Mouse (Mus musculus): ENCODE data around the gene Spag17.
A peak's percentile ranks its signal among the peaks of the same experiment; 100 is the strongest.

Gene Spag17

DNA sequence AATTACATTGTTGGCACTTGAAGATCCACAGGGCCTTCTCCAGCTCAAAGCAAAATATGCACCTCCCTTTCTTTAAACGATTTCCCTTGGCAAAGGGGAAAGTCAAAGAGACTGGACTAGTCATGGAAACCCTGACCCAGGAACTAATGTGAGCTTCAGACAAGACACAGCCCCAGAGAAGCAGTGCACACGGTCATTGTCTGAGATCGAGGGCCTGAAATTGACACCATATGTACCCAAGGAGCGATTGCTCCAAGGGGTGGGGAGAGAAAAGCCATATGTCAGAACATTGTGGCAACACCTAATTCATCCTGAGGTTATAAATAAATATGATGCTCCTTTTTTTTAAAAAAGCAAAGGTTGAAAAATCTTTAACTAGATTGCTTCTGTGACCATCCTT, 80.7 kb downstream of the Spag17 start:
- no peak for DNase-seq

GRCm38 (mm10) chr3:99966285-99966684, 81.1 kb downstream of the Spag17 start:
- DNase-seq: no peak

- DNase-seq: no peak
Measured at GRCm38 (mm10) chr3:99970766-99971165, 85.6 kb downstream of the Spag17 start.

GRCm38 (mm10) chr3:99981046-99981445, 95.8 kb downstream of the Spag17 start:
- DNase-seq: no peak

GRCm38 (mm10) chr3:100004676-100005075, 119.5 kb downstream of the Spag17 start:
- no peak for DNase-seq

DNA sequence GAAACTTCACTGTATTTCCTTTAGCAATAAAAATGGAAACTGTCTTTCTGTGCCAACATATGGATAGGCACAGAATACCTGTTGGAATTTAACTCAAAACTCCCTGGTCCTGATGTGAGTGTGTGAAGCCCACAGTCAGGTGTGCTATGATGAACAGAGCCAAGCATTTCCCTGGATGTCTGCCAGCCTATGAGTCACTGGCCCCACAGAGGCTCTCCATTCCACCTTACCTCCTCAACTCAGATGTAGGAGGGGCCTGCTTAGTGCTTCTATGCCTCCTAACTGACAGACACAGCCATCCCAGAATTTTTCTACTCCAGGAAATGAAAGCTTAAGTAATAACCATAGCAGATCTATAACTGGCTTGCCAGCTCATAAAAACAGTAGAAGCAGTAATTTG, 124.6 kb downstream of the Spag17 start:
- no peak for DNase-seq

DNA sequence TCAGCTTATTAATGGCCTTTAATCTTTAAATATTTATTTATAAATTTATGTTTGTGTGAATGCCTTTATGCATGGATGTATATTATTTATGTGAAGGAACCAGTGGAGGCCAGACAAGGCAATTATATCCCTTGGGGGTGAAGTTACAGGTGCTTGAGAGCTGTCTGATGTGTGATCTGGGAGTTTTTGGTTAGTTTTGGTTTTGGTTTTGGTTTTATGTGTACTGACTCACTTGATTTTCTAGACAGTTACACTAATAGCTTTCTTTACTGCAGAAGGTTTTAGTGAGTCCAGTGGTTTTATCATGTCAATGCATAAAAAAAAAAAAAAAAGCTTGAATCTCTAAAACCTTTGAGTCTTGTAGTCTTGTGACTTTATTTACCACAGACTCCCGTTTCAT, 128.9 kb downstream of the Spag17 start:
- DNase-seq: no peak

- no peak for DNase-seq
Measured at GRCm38 (mm10) chr3:100031291-100031690, 146.1 kb downstream of the Spag17 start.

DNA sequence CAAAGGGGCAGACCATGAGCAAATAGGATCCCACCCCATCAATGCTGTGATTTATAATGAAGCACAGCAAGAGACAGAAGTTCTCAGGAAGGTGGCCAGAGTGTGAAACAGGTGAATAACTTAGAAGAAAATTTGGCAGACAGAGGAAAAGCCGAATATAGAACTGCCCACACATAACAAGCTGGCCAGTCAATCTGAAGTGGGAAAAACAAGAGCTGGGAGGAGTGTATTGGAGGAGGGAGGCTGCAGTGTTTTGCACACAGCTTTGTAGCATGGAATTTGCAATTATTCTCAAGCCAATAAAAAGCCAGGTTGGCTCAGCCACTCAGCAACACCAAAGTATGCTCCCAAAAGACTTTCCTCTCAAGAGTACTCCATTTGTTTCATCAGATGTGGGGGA, 147.8 kb downstream of the Spag17 start:
- DNase-seq: no peak

DNA sequence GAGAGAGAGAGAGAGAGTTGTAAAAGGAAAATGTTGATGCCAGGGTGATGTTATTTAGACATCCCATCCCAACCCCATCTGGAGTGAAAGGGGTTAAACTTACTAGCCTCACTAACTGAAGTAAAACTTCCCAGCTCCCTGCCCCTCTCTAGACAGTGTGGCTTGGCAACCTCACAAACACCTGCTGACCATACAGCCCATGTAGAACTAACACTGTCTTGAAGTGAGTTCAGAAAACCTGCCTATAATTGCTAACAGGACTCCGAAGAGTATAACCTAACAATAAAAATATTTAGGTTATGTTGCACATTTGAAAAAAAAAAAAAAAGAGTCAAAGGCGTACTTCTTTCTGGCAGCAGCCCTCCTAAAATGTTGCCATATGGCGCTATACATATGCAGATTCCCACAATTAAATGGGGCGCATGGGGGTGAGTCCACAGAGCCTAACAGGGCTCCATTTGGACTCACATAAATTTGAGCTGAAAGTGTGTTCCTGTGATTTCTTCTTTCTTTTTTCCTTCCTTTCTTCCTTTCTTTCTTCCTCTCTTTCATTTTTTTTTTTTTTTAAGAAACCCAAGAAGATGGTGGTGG, 149.3 kb downstream of the Spag17 start:
- DNase-seq: no peak

- DNase-seq: no peak
Measured at GRCm38 (mm10) chr3:100035097-100035496, 149.9 kb downstream of the Spag17 start.

DNA sequence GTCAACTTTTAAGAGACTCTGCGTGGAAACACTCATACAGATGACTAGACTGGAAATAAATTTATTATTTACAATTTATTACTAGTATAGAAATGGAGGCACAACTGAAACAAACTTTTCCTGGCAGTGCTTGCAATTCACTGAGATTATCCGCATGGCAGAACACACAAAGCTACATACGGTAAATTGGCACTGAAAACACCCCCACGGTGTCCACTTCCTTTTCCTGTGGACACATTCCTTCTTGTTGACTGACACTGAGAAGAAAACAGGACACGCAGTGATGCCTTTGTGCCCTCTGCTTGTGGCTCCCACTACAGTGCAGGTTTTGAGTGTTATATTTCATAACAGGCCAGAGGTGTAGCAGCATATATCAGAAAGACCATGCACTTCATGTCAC, 151.6 kb downstream of the Spag17 start:
- no peak for DNase-seq

GRCm38 (mm10) chr3:100074406-100074805, 189.2 kb downstream of the Spag17 start:
- no peak for DNase-seq

DNA sequence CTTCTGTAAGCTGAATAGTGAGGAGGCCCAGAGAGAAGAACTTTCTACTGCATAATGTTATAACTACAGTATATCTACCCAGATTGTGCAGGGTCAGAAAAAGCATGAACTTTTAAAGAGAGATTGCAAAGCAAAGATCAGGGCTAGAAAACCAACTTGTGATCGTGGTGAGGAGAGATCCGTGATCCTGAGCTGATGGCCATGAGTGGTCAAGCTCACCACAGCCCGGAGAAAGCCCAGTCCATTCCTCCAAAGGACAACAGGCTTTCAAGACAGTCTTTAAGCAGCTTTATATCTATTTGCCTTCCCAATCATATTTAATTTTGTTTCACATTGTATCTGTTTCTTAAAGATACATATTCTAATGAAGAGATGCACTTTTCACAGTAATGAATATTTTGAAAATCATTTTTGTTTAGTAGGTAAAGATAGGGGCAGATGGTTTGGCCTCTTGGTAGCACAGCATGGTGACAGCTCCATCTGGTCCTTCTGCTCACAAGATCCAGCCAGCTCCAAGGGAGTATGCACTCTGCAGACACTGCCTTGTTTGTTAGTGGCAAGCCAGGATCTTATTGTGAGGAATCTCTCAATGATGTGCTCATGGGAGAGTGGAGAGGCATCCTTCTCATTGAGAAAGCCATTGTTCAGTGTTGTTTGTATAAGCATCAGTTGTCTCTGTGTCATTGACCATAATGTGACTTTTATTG, 217.3 kb downstream of the Spag17 start:
- DNase-seq: no peak

GRCm38 (mm10) chr3:100106736-100107135, 221.5 kb downstream of the Spag17 start:
- no peak for DNase-seq

DNA sequence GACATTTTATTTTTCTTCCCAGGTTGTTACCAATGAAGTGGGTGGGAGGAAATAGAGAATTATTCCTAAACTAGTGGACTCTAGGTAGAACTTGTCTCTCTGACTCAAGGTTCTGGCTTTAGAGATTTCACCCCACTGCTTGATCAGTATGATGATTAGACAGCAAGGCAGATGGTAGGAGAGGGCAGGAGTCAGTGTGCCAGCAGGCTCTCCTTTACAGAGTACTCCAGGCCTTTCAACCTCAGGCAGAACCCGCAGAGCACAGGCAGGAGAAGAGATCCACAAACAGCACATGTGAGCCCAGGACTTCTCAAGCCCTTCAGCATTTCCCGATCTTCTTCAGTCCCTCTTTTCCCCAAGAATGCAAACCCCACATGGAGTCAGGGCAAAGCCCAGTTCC, 233.5 kb downstream of the Spag17 start:
- no peak for DNase-seq

GRCm38 (mm10) chr3:100121961-100122360, 236.8 kb downstream of the Spag17 start:
- no peak for DNase-seq

- DNase-seq: no peak
Measured at GRCm38 (mm10) chr3:100122445-100122844, 237.2 kb downstream of the Spag17 start.

DNA sequence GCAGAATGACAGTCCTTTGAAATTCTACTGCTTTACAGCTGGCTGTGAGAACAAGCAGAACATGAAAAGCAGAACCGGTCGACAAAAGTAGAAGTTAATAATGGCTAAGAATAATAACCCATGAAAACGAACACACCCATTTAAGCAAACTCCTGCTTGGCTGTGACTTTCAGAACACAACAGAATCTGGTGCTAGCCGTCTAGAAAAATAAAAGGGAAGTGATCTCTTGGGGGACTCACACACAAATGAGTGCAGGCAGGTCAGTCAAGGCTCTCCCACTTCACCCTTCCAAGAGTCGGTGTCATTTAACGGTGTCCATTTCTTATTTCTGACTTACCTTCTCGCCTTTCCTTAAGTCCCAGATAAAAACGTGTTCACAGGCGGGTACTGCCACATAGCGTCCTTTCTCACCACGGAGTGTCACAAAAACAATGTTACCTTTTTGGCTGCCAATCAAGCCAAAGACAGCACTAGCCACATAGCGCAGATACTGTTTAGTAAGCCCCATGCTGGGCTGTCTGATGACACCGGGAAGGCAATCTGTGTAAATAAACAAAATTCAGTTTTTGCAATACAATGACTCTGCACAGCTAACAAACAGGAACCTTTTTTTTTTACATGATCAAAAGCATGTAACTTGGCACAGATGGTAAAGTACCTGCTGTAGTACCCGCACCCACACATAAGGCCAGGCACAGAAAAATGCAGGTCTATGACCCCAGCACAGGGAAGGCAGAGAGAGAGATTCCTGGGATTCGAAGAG, 275.7 kb downstream of the Spag17 start:
- no peak for DNase-seq

DNA sequence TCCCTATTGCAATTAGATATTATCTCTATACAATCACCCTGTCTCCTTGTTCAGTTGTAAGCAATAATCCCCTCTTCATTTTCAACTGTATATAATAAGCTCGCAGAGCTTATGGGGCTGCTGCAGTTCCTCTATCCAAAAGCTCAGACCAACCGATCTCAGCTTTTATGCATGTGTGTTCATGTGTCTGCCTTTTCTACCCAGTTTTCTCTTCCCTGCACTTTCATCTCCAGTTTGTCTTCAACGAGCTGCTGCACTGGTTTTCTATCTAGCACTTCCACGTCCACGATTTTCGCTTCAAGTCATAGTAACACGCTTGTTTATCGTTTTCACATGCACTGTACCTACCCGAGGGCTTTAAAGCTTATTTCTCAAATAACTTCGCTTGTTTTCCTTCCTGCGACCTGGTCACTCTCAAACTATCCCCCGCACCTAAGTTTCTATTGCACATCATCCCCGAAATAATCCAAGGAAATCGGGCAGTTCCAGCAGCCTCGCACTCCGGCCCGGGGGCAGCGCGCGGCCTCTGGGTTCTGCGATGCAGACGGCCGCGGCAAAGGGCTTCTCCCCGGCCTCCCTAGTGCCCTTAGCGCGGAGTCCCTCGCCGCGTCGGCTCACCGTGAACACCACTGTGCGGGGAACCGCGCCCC, 276.6 kb downstream of the Spag17 start:
- DNase-seq: no peak

GRCm38 (mm10) chr3:100162315-100163105, 277.3 kb downstream of the Spag17 start, which contains the start of the genes Gdap2 and Wdr3:
Gene Gdap2, plus strand, starts transcription at chr3:100162381.
Gene Wdr3, minus strand, starts transcription at chr3:100162407.
- peak; percentile 92 to 94 for DNase-seq

DNA sequence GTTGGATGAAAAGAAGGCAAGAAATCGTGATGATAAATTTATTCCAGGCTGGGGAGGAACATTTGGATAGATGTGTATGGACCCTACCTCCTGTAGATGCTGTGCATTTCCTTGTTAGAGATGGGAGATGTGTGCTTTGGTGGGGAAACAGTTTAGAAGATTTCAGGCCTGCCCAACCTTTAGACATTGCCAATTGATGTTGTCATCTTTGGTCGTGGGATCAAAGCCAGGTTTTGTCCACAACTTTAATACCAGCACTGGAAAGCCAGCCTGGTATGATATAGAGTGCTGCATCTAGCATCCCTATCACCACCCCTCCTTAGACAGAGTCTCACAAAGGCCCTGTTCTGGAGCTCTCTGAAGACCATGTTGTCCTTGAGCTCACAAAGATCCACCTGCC, 278.4 kb downstream of the Spag17 start:
- no peak for DNase-seq

DNA sequence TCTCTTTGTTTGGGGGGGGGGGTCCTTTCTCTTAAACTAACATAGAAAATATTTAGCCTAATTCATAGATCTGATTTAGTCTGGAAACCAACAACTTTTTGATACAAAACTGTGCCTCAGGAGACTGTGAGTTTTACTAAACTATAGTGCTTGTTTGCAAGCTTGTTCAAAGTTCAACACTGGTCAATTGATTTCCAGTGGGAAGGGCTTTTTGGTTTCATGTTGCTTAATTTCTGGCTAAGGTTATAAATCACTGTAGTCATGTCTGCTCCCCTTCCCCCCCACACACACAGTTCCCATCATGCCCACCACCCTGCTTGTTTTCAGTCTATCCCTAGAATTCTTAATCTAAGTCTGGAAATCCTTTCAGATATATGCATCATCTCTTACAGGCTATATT, 279.8 kb downstream of the Spag17 start:
- no peak for DNase-seq
